Mouse (Mus musculus) kidney, embryonic 16.5 days (tissue): ENCODE measurements around the gene Gm10234. TPM values are rescaled to one million over a fixed set of nuclear protein-coding genes. Genes with fewer than 3 reads are reported as not detected.

ENCODE experiments used
- ATAC-seq: fragments of 200-750 bp; cut with Nextera tagmentation; 2 replicates; pipeline ENCODE4 v1.8.0; 2017; ENCODE audit warnings: moderate TSS enrichment; ENCODE audit not compliant: low FRiP score, low TSS enrichment
- H3K27ac ChIP-seq: fragments of 300-500 bp; sonication (generic); 2 replicates; pipeline ENCODE4 v1.5.1; 2014; ENCODE audit warnings: low read length
- H3K27me3 ChIP-seq: fragments of 300-500 bp; sonication (generic); 2 replicates; pipeline ENCODE4 v1.6.1; 2014; ENCODE audit warnings: low read length, control low read depth, mixed read lengths; ENCODE audit not compliant: insufficient read depth
- H3K36me3 ChIP-seq: fragments of 300-500 bp; sonication (generic); 2 replicates; pipeline ENCODE4 v1.6.1; 2014; ENCODE audit warnings: low read length, control low read depth, mixed read lengths; ENCODE audit not compliant: insufficient read depth
- H3K4me1 ChIP-seq: fragments of 300-500 bp; sonication (generic); 2 replicates; pipeline ENCODE4 v1.6.1; 2014; ENCODE audit warnings: low read length, control low read depth, mixed read lengths; ENCODE audit not compliant: insufficient read depth
- H3K4me2 ChIP-seq: fragments of 300-500 bp; sonication (generic); replicated peaks from 2 replicates; pipeline ENCODE4 v1.6.1; 2014; ENCODE audit warnings: low read depth, low read length
- H3K4me3 ChIP-seq: fragments of 300-500 bp; sonication (generic); 2 replicates; pipeline ENCODE4 v1.5.1; 2014; ENCODE audit warnings: mild to moderate bottlenecking, low read length
- H3K9ac ChIP-seq: fragments of 300-500 bp; sonication (generic); replicated peaks from 2 replicates; pipeline ENCODE4 v1.6.1; 2014; ENCODE audit warnings: low read length
- H3K9me3 ChIP-seq: fragments of 300-500 bp; sonication (generic); 2 replicates; pipeline ENCODE4 v1.6.1; 2016; ENCODE audit warnings: low read length, control low read depth
- WGBS: fragments of 180-500 bp; shearing (Covaris S2); extraction: QIAGEN DNeasy Blood & Tissue Kit; methylation state at CpG from one replicate; pipeline ENCODE4 v1.1.7; 2014; 5-methylcytosine and 5-hydroxymethylcytosine counted together
- polyA plus RNA-seq: library from polyadenylated mRNA; unstranded; fragments of >200 nt; fragmentation: Nextera tagmentation; extraction: Ambion mirVana; gene quantifications from 2 replicates; pipeline ENCODE4 v1.2.1, GENCODE M21; 2015

Gm10234 gene
- not detected in 2 replicates for polyA plus RNA-seq

- Histone ChIP-seq H3K4me3 (no peak within 1 kb of the TSS), H3K9me3 (no peaks in the 10 kb centered on the region), H3K4me1 (no peaks in the 10 kb centered on the region), H3K27ac (no peak within 1 kb of the TSS), H3K9ac (no peak within 1 kb of the TSS), H3K27me3 (no peaks in the 10 kb centered on the region), H3K4me2 (no peak within 1 kb of the TSS), H3K36me3 (no peaks in the 10 kb centered on the region)
- ATAC-seq = no peak
Observed at GRCm38 (mm10) chr6:95321812-95322211, at the start of gene Gm10234. TSS of gene Gm10234 (plus strand) at chr6:95322112.

DNA sequence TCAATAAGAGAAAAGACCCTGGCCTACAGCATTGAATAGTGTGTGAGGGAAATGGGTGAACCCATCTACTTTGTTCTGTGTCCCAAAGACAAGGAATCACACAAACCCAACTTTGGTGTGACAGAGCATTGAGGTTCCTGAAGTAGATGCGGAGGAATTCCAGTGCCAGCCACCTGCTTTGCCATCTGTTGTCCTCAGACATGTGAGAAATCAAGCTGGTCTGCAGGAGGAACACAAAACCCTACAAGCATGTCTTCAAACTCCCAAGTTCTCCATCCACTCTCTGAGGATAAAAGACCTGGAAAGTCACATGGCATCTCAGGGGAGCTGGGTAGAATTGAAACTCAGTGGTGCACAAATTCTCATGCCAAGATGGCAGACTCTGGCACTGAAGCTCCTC lies 44.3 kb upstream of the Gm10234 start:
- H3K4me2 ChIP-seq = no peak overlapping the region
- H3K9ac ChIP-seq = no peak overlapping the region
- no peak overlapping the region for H3K4me3 ChIP-seq
- H3K27ac ChIP-seq = no peak overlapping the region
- 100% methylated on average over 1 of the region's 1 CpGs for WGBS
- H3K36me3 ChIP-seq = no peaks in the 10 kb centered on the region
- H3K27me3 ChIP-seq = no peaks in the 10 kb centered on the region
- no peaks in the 10 kb centered on the region for H3K4me1 ChIP-seq
- no peaks in the 10 kb centered on the region for H3K9me3 ChIP-seq
- ATAC-seq = no peak

DNA sequence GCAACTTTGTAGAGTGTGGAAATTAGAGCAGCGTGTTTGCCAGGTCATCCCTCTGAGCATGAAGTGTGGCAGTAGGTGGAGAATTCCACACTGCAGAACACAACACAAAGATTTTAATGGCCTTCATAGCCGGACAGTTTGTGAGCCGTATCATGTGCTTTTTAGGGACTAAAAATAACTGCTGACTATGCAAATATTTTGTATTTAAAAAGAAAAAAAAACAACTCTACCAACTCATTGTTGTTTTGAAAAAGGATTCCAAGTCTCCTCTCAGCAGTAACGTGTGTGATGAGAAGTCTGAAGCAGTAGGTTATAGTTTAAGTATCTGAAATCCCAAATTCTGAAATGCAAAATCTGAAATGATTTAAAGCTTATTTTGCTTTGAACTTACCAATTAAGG lies 25.9 kb upstream of the Gm10234 start:
- no peaks in the 10 kb centered on the region for H3K4me1 ChIP-seq
- no peaks in the 10 kb centered on the region for H3K27me3 ChIP-seq
- H3K4me3 ChIP-seq = no peak overlapping the region
- H3K9ac ChIP-seq = no peak overlapping the region
- no peaks in the 10 kb centered on the region for H3K9me3 ChIP-seq
- 49% methylated on average over 4 of the region's 4 CpGs for WGBS
- no peak for ATAC-seq
- no peaks in the 10 kb centered on the region for H3K36me3 ChIP-seq
- no peak overlapping the region for H3K27ac ChIP-seq
- H3K4me2 ChIP-seq = no peak overlapping the region

GRCm38 (mm10) chr6:95298387-95298786 lies 23.5 kb upstream of the Gm10234 start:
- no peak overlapping the region for H3K4me3 ChIP-seq
- no peaks in the 10 kb centered on the region for H3K9me3 ChIP-seq
- no peaks in the 10 kb centered on the region for H3K4me1 ChIP-seq
- H3K36me3 ChIP-seq = no peaks in the 10 kb centered on the region
- 58% methylated on average over 3 of the region's 3 CpGs for WGBS
- H3K27me3 ChIP-seq = no peaks in the 10 kb centered on the region
- no peak for ATAC-seq
- H3K9ac ChIP-seq = no peak overlapping the region
- H3K4me2 ChIP-seq = no peak overlapping the region
- H3K27ac ChIP-seq = no peak overlapping the region

DNA sequence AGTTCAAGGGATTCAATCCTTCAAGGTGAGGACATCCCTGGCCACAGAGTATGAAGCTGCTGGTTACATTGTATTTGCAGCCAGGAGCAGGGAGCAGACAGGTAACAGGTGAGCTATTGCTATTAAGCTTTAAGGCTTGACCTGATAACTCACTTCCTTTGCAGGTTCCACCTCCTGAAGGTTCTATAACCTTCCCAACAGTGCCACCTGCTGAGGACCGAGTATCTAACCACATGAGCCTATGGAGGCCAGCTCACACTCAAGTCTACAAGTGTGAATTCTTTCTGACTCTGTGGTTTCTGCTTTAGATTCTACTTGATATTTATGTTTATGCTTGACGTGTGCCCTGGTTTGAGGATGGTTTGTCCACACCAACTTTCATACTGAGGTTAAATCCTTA lies 21.3 kb upstream of the Gm10234 start:
- Histone ChIP-seq H3K36me3 (no peaks in the 10 kb centered on the region), H3K27me3 (no peaks in the 10 kb centered on the region), H3K4me3 (no peak overlapping the region), H3K27ac (no peak overlapping the region), H3K4me1 (no peaks in the 10 kb centered on the region), H3K9me3 (no peaks in the 10 kb centered on the region), H3K4me2 (no peak overlapping the region), H3K9ac (no peak overlapping the region)
- no peak for ATAC-seq
- WGBS = 79% methylated on average over 2 of the region's 2 CpGs

- WGBS = 49% methylated on average over 5 of the region's 5 CpGs
- H3K27ac ChIP-seq = no peak overlapping the region
- H3K4me1 ChIP-seq = no peaks in the 10 kb centered on the region
- H3K4me2 ChIP-seq = no peak overlapping the region
- no peaks in the 10 kb centered on the region for H3K27me3 ChIP-seq
- H3K9me3 ChIP-seq = no peaks in the 10 kb centered on the region
- no peak overlapping the region for H3K4me3 ChIP-seq
- no peak overlapping the region for H3K9ac ChIP-seq
- H3K36me3 ChIP-seq = no peaks in the 10 kb centered on the region
- ATAC-seq = no peak
Observed at GRCm38 (mm10) chr6:95331191-95331590, 9.3 kb downstream of the Gm10234 start.

- Histone ChIP-seq H3K36me3 (no peaks in the 10 kb centered on the region), H3K9ac (no peak overlapping the region), H3K4me1 (no peaks in the 10 kb centered on the region), H3K27me3 (no peaks in the 10 kb centered on the region), H3K27ac (no peak overlapping the region), H3K9me3 (no peaks in the 10 kb centered on the region), H3K4me3 (no peak overlapping the region), H3K4me2 (no peak overlapping the region)
- no peak for ATAC-seq
- 81% methylated on average over 6 of the region's 6 CpGs for WGBS
Observed at GRCm38 (mm10) chr6:95334781-95335180, 12.9 kb downstream of the Gm10234 start.

DNA sequence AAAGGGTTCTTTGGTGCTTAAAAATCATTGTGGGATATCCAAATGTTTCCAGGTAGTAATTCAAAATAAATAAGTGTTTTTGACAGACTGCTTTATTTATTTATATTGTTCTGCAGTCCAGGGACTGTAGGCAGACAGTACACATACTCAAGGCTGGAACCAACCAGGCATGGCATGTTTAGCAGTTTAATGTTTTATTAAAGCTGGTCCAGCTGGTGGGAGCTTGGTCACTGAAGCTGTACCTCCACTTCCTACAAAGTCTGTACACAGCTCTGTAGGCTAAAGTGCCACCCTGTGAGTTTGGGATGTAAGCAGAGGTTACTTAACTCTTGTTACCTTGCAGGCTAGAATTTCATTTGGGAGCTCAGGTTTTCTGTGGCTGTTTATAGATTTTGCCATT lies 27.5 kb downstream of the Gm10234 start:
- H3K9ac ChIP-seq = no peak overlapping the region
- ATAC-seq = peak; percentile 85
- H3K9me3 ChIP-seq = no peaks in the 10 kb centered on the region

GRCm38 (mm10) chr6:95353043-95353442 lies 31.1 kb downstream of the Gm10234 start:
- 87% methylated on average over 7 of the region's 7 CpGs for WGBS
- Histone ChIP-seq H3K27ac (no peak overlapping the region), H3K4me3 (no peak overlapping the region), H3K36me3 (no peaks in the 10 kb centered on the region), H3K4me1 (no peaks in the 10 kb centered on the region), H3K27me3 (no peaks in the 10 kb centered on the region), H3K9me3 (no peaks in the 10 kb centered on the region), H3K4me2 (no peak overlapping the region), H3K9ac (no peak overlapping the region)
- ATAC-seq = no peak

More for the DNA sequence above, 27.5 kb downstream of the Gm10234 start:
- Histone ChIP-seq H3K27me3 (no peaks in the 10 kb centered on the region), H3K4me3 (no peak overlapping the region), H3K36me3 (no peaks in the 10 kb centered on the region), H3K4me2 (no peak overlapping the region), H3K4me1 (no peaks in the 10 kb centered on the region), H3K27ac (no peak overlapping the region)

GRCm38 (mm10) chr6:95353886-95354285 lies 32.0 kb downstream of the Gm10234 start:
- H3K4me2 ChIP-seq = no peak overlapping the region
- 84% methylated on average over 1 of the region's 1 CpGs for WGBS
- H3K27ac ChIP-seq = no peak overlapping the region
- no peak for ATAC-seq
- no peaks in the 10 kb centered on the region for H3K4me1 ChIP-seq
- no peak overlapping the region for H3K9ac ChIP-seq
- no peaks in the 10 kb centered on the region for H3K9me3 ChIP-seq
- no peaks in the 10 kb centered on the region for H3K27me3 ChIP-seq
- H3K4me3 ChIP-seq = no peak overlapping the region
- no peaks in the 10 kb centered on the region for H3K36me3 ChIP-seq

- 91% methylated on average over 5 of the region's 5 CpGs for WGBS
- H3K9me3 ChIP-seq = no peaks in the 10 kb centered on the region
- H3K4me3 ChIP-seq = no peak overlapping the region
- no peaks in the 10 kb centered on the region for H3K27me3 ChIP-seq
- no peaks in the 10 kb centered on the region for H3K4me1 ChIP-seq
- no peak overlapping the region for H3K27ac ChIP-seq
- no peaks in the 10 kb centered on the region for H3K36me3 ChIP-seq
- no peak overlapping the region for H3K9ac ChIP-seq
- no peak overlapping the region for H3K4me2 ChIP-seq
- no peak for ATAC-seq
Observed at GRCm38 (mm10) chr6:95360084-95360483, 38.2 kb downstream of the Gm10234 start.
